Mouse (Mus musculus) cortical plate, adult 2 months (tissue): ENCODE data around the gene A530016L24Rik.

Source experiments
- CTCF ChIP-seq: fragments of 200-500 bp; IDR thresholded peaks from 2 replicates; pipeline ENCODE4 v1.5.1; 2011; ENCODE audit warnings: mild to moderate bottlenecking, control low read depth, low read length; ENCODE audit not compliant: insufficient read depth; ENCODE audit errors: extremely low read depth
- POLR2A ChIP-seq: fragments of 200-500 bp; IDR thresholded peaks from 2 replicates; pipeline ENCODE4 v1.6.1; 2011; ENCODE audit warnings: mild to moderate bottlenecking, low read length, control low read depth; ENCODE audit not compliant: insufficient read depth; ENCODE audit errors: extremely low read depth

DNA sequence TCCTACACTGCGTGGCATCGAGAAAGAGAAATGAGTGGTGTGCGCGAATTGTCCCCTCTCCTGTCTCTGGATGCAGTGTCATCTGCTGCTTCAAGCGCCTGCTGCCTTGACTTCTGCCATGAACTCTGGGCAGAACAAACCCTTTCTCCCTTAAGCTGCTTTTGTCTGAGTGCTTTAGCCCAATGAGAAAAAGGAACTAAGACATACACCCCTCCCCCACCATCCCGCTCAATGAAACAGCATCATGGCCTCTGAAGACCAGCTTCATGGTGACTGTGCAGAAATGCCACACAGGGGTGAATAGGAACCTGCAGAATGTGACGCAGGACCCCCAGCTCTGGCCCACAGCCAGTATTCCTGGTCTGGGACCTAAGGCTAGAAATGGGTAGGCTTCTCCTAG is 19.9 kb upstream of the A530016L24Rik start:
- TF ChIP-seq CTCF (no peak), POLR2A (no peak)
